Mouse (Mus musculus): ENCODE measurements around the gene Stk19.

Stk19 gene

DNA sequence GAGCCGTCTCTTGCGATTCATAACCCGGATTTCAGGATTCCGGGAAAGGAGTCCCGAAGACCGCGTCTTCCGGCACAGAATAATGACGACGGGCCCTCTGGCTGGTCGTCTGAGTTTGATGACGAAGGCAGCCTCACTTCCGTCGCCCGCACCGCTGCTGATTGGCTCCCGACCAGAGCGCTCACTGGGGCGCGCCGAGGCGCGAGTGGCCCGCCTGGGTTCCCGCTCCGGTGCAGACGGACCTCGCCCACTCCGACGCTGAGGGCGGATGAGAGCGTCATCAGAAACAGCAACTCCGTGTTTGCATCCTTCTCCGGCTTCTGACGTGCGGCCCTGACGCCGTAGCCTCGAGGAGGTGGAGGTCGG, at the start of gene Stk19, which contains the start of gene Dxo:
TSS of gene Stk19 (minus strand) at position 90 of the 366 bp plus-strand sequence.
TSS of gene Dxo (plus strand) at position 164 of the 366 bp plus-strand sequence.
- DNase-seq (ENCODE audit: low spot score in 2 of 2), result peak; percentile 94 to 97

DNA sequence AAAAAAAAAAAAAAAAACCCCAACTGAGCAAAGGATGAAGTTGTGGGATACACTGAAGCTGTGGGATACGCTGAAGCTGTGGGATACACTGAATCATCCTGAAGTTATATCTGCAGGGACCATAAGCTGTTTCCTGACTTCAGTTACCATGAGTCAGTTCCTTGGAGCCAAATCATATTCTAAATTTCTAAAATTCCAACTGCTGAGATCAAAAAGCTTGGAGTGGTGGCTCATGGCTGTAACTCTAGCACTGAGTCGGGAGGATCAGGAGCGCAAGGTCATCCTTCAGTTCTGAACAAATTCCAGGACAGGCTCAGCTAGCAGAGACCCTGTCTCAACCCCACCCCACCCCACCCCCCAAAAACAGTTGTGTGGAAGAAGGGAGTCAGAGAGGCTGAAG, 48.9 kb upstream of the Stk19 start:
- DNase-seq (ENCODE audit: low spot score in 2 of 2), result no peak

DNA sequence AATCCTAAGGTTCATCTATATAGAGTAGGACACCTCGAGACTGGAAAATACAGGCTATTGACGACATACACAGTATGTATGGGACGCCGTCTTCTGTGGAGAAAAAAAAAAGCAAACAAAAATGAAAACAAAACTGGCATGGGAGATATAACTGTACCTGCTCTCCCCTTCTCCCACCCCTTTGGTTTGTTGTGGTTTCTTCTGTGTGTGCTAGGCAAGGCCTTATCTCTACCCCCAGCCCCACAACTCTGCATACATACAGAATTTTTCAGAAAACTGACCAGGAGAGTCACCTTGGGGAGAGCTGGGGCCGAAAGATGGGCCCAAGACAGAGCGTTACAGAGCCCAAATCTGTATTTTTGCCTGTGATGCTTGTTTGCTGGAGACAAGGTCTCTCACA, 48.0 kb upstream of the Stk19 start:
- DNase-seq (ENCODE audit: low spot score in 2 of 2), result no peak

DNA sequence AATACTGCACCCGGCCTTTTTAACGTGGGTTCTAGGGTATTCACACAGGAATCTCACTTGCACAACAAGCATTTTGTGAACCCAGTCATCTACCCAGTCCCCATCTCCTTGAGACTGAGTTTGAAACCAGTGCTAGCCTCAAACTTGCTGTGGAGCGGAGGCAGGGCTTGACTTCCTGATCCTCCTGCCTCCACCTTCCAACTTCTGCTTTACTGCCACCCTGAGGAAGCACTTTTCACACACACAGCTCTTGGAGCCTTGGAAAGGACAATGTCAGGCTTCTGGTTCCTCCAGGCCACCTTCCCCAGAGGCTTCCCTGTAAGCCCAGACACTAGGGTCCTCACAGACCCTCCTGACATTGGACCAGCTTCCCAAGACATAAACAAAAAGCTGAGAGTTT, 46.6 kb upstream of the Stk19 start:
- no peak for DNase-seq (ENCODE audit: low spot score in 2 of 2)

DNA sequence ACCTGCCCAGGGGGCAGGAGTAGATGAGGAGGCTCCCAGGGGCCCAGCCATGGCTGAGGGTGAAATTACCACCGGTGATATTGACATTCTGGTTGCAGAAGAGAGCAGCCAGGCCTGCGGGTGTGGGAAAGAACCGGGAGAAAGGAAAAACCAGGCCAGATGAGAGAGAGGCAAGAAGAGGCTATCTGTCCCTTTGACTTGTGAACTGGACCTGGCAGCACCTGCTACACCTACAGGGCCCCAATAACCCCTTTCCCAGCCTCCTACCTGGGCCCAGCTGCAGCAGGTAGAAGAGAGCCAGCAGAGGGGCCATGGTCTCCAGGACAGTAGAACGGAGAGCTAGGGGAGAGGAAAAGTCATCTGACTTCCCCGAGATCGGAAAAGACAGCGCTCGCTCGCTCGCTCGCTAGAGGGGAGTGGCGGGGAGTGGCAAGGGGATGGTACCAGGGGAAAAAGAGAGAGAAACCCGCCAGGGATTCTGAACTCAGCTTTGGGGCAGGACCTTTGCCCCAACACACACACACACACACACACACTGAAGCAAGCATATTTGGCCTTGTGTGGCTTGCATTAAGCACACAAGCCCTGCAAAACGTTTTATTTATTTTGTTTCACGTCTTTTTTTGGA, 45.1 kb upstream of the Stk19 start, which contains the start of gene Gm20547:
TSS of gene Gm20547 (minus strand) at position 360 of the 628 bp plus-strand sequence.
- DNase-seq (ENCODE audit: low spot score in 2 of 2), result no peak

DNA sequence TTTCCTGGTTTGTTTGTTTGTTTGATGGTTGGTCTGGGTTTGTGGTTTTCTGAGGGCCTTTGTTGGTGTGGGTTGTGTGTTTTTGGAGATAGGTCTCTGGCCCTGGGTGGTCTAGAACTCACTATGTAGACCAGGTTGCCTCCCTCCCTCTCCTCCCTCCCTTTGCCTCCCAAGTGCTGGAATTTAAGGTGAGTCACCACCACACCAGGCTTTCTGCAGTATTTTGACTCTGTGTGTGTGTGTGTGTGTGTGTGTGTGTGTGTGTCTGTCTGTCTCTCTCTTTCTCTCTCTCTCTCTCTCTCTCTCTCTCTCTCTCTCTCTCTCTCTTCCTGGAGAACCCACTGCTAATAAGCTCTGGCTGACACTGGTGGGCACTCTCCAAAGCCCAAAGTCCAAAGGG, 44.4 kb upstream of the Stk19 start:
- no peak for DNase-seq (ENCODE audit: low spot score in 2 of 2)

DNA sequence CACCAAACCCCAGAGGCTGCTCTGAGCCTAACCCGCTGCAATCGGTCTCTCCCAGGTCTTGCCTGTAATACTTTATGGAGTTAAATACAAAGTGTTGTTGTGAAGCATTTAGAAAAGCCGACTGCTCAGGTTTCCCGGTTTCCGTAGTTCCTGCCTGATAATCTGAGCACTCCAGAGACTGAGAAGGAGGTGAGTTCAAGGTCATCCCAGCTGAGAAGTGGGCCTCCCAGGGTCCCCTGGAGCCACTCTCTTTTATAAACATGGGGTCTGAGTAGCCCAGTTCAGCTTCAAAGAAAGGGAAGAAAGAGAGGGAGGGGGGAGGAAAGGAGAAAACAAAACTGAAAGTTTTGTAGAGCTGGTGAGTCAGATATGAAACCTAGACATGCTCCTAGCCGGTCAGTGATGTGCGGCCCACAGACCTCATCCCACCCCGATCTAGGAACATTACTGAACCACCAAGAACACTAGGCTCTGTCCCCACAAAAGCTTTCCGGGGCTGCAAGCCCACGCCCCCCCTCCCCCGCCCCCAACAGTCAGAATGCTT, 42.7 kb upstream of the Stk19 start, which contains the start of gene Zbtb12:
TSS of gene Zbtb12 (plus strand) at position 148 of the 544 bp plus-strand sequence.
- DNase-seq (ENCODE audit: low spot score in 2 of 2), result no peak

DNA sequence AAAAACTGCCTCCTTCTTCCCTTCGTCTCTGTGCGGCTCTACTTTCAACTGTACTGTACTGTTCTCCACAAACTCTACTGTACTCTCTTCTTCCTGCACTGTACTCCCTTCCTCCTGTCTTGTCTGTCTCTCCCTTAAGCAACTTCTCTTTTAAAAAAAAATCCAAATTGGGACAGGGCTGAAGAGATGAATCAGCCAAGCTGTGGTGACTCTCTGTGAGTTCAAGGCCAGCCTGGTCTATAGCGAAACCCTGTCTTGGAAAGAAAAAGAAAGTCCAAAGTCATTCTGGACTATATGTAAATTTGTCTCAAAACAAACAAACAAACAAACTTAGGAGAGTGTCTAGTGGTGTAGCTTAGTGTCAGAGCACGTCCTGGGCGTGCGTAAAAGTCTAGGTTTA, 37.6 kb upstream of the Stk19 start:
- DNase-seq (ENCODE audit: low spot score in 2 of 2), result no peak

DNA sequence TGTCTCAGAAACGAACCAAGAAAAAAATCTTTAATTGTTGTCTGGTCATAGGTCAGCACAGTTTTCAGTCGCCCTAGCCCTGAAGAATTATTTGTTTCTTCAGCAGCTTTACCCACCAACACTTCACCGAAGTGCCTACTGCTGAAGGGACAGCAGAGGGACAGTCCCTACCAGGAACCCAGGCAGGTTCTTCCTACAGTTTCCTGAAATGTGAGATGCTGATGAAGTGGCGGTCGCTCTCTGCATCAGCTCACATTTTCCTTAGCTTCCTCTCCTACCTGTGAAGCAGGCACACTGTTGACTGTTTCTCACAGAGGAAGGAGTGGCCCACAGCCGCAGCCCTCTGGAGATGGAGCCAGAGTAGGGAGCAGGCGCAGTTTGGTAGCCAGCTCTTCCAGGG, 29.2 kb upstream of the Stk19 start:
- no peak for DNase-seq (ENCODE audit: low spot score in 2 of 2)

DNA sequence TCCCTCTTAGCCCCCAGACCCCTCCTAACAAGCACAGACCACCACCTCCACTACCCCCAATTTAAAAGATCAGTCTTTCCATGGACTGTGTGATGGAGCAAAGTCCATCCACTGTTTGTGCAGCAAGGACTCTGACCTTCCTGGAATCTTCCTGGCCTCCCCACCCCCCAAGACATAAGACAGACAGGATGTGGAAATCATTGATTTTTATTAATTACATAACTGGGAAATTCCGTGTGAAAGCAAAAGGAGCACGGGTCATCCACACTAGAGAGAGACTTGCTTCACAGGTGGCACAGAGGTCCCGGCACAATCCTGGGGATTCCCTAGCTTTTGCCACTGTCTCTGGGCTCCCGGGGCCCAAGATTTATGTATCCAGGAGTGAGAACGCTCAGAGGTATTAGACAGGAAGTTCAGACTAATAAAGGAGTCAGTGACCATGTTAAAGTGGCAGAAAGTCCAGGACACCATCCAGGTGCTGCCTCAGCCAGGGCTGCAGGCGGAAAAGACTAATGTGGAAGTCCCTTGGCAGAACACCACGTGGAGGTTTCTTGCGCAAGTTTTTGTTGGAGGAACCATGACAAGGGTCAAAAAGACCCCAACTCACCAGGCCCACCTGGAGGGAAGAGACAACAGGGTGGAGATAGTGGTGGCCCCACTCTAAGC, 25.8 kb upstream of the Stk19 start, which contains the start of gene Cfb:
TSS of gene Cfb (minus strand) at position 103 of the 666 bp plus-strand sequence.
- DNase-seq (ENCODE audit: low spot score in 2 of 2), result no peak

DNA sequence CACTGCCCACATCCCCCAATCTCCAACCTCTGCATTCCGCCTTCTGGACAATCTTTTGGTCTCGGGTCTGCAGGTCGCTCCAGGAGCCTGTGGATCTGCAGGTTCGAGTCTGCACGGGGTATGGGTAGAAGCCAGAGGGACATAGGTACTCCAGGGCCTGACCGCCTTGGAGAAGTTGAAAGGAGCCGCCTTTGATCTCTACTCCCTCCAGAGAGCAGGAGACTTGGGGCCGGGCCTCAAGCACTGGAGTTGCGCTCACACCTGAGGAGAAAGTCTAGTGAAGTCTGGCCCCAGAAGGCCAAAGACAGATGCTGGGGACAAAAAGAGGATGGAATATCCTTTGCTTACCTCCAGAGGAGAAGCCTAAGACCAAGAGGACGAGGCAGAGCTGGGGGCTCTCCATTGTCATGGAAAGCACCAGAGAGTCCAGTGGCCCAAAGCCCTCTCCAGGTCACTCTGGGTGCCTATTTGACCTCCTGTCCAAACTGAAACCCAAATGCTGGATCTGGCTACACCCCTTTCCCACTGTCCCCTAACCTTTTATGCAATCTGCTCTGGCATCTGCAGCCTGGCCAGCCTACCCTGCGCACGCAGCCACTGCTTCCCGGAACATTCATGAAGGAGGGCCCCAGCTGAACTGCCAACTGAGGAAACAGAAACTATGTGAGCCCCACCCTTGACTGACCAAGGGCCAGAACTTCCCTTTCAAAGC, 25.1 kb upstream of the Stk19 start:
- no peak for DNase-seq (ENCODE audit: low spot score in 2 of 2)

DNA sequence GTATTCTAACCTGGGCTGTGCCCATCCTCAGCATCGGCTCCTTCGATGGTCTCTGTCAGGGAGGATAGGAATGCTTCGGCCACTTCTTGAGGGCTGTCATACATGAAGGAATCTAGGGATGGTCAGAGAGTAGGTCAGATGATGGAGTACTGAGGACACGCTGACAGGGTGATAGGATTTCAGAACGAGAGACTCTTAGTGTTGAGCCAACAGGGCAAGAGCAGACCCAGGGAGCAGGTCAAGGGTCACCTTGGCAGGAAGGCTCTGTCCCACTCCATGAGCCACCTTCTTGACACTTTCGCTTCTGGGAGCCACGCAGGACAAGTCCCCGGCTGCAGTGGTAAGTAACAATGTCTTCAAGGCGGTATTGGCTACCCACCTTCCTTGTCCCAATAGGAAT, 23.8 kb upstream of the Stk19 start:
- no peak for DNase-seq (ENCODE audit: low spot score in 2 of 2)

DNA sequence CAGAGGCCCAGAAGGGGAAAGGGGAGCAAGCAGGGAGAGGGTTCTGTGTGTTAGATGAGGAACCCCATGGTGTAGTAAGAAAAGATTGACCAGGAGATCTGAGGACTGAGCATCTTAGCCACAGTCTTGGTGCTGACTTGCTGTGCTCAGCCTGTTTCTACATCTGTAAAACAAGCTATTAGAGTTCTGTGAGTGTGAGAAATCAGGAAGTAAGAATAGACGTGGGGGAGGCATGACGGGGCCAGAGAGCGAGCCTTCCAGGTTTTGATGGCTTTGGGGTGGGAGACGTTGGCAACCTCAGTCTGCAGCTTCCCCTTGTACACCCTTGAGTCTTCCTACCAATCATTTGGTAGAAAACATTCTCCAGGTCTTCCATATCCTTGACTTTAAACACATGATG, 21.9 kb upstream of the Stk19 start:
- DNase-seq (ENCODE audit: low spot score in 2 of 2), result no peak

DNA sequence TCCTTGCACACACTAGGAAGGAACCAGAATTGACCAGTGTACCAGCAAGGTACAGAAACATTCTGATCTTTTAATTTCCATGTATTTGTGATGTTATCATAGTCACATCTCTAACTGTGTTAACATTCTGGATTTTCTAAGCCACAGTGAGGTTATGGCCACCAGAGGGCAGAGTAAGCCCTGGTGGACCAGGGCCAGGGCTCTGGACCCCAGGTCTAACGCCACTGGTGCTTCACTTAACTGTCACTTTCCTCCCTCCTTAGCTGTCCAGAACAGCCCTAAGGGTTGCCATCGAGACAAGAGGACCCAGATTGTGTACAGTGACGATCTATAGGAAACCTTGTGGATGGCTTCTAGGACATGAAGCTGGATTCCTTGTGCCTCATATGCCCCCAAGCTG, 19.1 kb upstream of the Stk19 start:
- DNase-seq (ENCODE audit: low spot score in 2 of 2), result peak in 1 of 2 experiments; percentile 55

DNA sequence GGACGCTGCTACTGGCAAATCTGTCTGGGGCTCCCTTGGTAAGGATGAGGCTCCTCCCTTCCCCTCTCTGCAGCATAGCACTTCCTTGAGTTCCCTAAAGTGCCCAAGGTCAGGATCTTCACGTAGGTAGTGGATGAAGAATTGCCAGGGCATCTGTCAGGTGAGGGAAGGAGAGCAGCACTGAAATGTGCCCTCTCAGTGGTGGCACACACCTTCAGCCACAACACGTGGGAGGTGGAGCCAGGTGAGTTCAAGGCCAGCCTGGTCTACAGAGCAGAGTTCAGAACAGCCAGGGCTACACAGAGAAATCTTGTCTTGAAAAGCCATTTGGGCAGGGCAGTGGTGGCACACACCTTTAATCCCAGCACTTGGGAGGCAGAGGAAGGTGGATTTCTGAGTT, 18.0 kb upstream of the Stk19 start:
- no peak for DNase-seq (ENCODE audit: low spot score in 2 of 2)

DNA sequence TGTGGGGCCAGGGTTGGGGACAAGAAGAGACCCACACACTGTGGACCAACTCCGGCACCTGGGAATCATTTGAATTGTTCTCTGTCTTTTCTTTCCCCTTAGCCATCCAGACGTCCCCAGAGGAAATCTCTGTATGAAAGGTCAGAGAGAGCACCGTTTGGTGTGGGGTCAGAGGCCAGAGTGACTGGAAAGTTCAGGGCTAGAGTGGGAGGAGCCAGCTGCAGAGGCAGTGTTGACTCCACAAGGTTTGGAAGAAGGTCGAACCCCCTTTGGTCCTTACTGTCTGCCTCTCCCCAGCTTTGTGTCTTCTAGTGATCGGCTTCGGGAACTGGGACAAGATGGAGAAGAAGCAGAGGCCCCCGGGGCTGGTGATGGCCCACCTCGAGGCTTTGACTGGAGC, 16.8 kb upstream of the Stk19 start:
- DNase-seq (ENCODE audit: low spot score in 2 of 2), result no peak

DNA sequence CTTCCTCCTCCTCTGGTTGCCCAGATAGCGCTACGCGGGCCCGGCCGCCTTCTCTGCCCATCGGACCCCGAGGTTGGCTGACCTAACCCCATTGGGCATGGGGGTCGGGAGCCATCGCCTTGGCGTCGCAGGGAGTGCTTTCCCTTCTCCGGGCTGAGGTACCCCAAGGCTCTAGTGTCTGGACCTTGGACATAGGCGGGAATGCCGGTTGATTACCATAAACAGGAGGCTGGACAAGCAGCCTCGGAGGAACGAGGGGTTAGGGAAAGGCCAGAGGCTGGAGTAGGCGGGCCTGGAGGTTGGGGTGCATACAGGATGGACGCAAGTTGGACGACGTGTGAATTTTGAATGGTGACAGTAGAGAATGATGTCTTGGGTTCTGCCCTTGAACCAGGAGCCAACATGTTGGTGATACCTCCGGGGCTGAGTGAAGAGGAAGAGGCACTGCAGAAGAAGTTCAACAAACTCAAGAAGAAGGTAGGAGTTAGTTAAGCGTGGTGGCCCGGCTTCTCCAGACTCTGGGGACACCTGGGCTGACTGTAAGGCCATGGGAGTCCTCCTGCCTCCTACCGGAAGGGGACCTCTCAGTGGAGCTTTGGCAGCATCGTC, 13.9 kb upstream of the Stk19 start:
- no peak for DNase-seq (ENCODE audit: low spot score in 2 of 2)

DNA sequence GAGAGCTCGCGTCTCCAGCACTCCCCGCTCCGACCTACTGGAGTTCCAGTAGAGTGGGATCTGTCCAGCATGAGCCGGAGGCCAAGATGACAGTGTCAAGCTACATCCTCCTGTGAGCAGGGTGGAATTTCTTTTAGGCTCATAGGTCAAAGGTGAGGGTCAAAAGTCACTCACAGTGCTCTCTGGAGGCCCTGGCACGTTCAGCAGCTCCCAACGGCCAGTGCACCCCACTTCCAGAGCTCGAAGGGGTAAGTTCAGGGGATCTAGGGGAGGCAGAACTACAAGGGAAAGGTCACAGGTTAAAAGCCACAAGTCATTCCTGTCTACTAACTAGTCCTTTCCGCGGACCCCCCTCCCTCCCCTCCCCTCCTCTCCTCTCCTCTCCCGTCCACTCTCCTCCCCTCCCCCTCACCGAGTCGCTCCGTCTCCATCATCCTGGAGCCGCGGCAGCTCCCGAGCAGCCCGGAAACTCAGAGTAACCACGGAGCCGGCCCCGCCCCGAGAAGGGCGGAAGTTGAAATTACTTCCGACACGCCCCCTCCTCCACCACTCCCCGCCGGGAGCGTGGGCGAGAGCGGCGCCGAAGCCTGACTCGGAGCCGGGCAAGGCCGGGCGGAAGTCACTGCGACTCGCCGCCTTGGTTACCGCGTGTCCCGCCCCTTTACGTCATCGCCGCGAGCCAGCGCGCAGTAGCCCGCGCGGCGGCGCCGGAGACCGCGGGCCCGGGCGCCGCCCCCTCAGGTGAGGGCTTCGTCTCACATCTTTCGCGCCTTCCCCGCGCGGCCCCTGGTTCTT, 13.2 kb upstream of the Stk19 start, which contains the start of the genes Skiv2l and Nelfe:
TSS of gene Skiv2l (minus strand) at position 489 of the 795 bp plus-strand sequence.
TSS of gene Nelfe (plus strand) at position 670 of the 795 bp plus-strand sequence.
- DNase-seq (ENCODE audit: low spot score in 2 of 2), result peak; percentile 95 to 98

DNA sequence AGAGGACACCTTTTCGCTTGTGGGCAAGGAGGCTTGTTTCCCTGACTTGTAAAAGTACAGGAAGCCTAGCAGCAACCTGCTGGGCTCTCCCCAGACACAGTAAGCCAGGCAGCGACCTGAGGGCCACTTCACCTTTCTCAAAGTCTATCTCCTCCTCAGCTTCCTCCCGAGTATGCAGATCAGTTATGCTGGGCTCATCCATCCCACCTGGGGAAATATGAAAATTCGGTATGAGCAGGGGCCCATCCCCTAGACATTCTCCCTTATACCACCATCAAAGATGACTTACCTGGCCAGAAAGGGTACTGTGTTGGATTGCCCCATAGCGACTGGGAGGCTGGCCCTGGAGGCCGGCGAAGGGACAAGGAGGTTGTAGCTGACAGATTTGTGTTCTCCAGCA, 10.9 kb upstream of the Stk19 start:
- no peak for DNase-seq (ENCODE audit: low spot score in 2 of 2)

DNA sequence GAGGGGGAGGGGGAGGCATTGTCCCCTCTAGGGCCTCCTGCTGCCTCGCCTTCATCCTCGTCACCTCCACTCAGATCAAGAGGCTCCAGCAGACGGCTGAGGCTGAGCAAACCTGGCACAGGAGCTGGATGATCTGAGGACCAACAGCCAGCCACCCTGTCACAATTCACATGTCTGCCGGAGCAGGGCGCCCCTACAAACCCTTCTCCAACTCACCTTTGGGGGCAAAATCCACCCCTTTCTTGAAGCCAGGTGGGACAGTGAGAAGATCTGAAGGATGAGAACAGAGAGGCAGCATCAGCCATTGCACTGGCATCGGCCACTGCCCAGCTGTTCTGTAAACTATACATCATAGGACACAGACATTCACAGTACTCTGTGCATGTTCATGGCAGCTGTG, 10.4 kb upstream of the Stk19 start:
- no peak for DNase-seq (ENCODE audit: low spot score in 2 of 2)

DNA sequence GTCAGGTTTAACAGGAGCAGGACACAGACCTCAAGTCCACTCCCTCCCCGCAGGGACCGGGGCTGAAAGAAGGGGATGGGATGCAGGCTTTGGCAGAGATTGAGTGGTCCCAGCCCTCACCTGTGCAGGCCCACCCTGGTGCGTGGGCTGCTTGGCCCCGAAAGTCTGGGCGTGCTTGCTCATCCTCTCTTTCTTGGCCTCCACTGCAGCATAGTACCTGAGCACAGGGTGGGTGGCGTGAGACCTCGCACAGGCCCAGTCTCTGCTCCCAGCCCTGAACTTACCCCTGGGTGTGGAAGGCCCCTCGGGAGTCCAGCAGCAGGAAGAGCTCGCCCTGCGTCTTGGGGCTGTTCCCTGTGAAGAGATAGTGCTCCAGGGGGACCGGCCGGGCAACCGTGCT, 8.1 kb upstream of the Stk19 start:
- no peak for DNase-seq (ENCODE audit: low spot score in 2 of 2)

All from cerebellum, postnatal 4 days (tissue).